In genomic region chr2:103347417-103347891, GRCm38 (mm10) we compare ENCODE assay signal across 7 mouse cellular contexts. TPM values are rescaled to one million over a fixed set of nuclear protein-coding genes. Genes with fewer than 3 reads are reported as not detected.
DNase-seq lines count a peak whose midpoint lies in the region; ATAC-seq and TF ChIP-seq lines count a peak whose summit lies in the region.

No protein-coding gene starts in this region.

- H3K9me3 ChIP-seq in intestine, postnatal 0 days (ENCODE audit: control insufficient read depth) = no peaks in the 10 kb centered on the region
- H3K9me3 ChIP-seq in midbrain, embryonic 12.5 days = no peaks in the 10 kb centered on the region

- no peak overlapping the region for H3K4me3 ChIP-seq in intestine, postnatal 0 days (ENCODE audit: low read depth, low read length)
- H3K4me3 ChIP-seq in midbrain, embryonic 12.5 days = no peak overlapping the region

- H3K36me3 ChIP-seq in intestine, postnatal 0 days (ENCODE audit: control insufficient read depth, insufficient read depth) = no peaks in the 10 kb centered on the region
- H3K36me3 ChIP-seq in midbrain, embryonic 12.5 days = no peaks in the 10 kb centered on the region

- 0 out of 2 replicates have a peak, but pooled peaks cover 5% of the 10 kb centered on the region for H3K4me1 ChIP-seq in intestine, postnatal 0 days (replicated peaks; ENCODE audit: control insufficient read depth, insufficient read depth, low read length)
- H3K4me1 ChIP-seq in midbrain, embryonic 12.5 days = peaks cover 4% of the 10 kb centered on the region; the same call in 1 of the 2 replicates

- peak; percentile 90 for TF ChIP-seq CTCF in intestine, postnatal 0 days (IDR thresholded peaks at IDR 0.05; ENCODE audit: low read depth)

- H3K27ac ChIP-seq in intestine, postnatal 0 days (ENCODE audit: low read depth, low read length) = no peak overlapping the region
- no peak overlapping the region for H3K27ac ChIP-seq in midbrain, embryonic 12.5 days (replicated peaks)

- intact Hi-C loops in left cerebral cortex, postnatal 14 days (cut with DNase I) = loop anchor here (1.0 kb wide), 1 partner anchor 261 kb away; no protein-coding TSS in a partner anchor

- peak overlapping the region; percentile 51 for H3K4me2 ChIP-seq in intestine, postnatal 0 days (replicated peaks; ENCODE audit: low read depth)
- peak overlapping the region; percentile 34 for H3K4me2 ChIP-seq in midbrain, embryonic 12.5 days (replicated peaks)

- DNase-seq in ZHBTc4 (ENCODE audit: low read depth, low spot score) = peak; percentile 75
- DNase-seq in cerebellum, postnatal 10 days = peak; percentile 68 to 83
- peak; percentile 78 to 85 for DNase-seq in left cerebral cortex, postnatal 14 days (ENCODE audit: low spot score in 2 of 2)
- DNase-seq in right cerebral cortex, postnatal 36 days (ENCODE audit: low spot score in 2 of 2) = peak; percentile 35 to 44

- H3K27me3 ChIP-seq in intestine, postnatal 0 days (replicated peaks; ENCODE audit: control insufficient read depth, insufficient read depth, low read length) = no peaks in the 10 kb centered on the region
- H3K27me3 ChIP-seq in midbrain, embryonic 12.5 days = peaks cover 38% of the 10 kb centered on the region

- H3K9ac ChIP-seq in intestine, postnatal 0 days (ENCODE audit: low read depth, low read length) = no peak overlapping the region
- no peak overlapping the region for H3K9ac ChIP-seq in midbrain, embryonic 12.5 days (replicated peaks)

- ATAC-seq in granulocyte monocyte progenitor cell, adult 5-6 weeks (replicated peaks; ENCODE audit: poor library complexity, severe bottlenecking) = peak; percentile 60
- 0 out of 2 replicates have a peak, but pooled peaks have one; percentile 42 for ATAC-seq in intestine, postnatal 0 days
- peak; percentile 42; the same call in 1 of the 2 replicates for ATAC-seq in midbrain, embryonic 12.5 days (ENCODE audit: low FRiP score, low read depth)

- whole genome bisulfite sequencing in intestine, postnatal 0 days = 9% methylated on average over 5 of the region's 5 CpGs
- 19% methylated on average over 5 of the region's 5 CpGs for WGBS in midbrain, embryonic 12.5 days

RNA-seq across cellular contexts. Expression of gene Ehf, which starts 44.4 kb away (rescaled TPM):
- total RNA-seq in granulocyte monocyte progenitor cell, adult 5-6 weeks (2014; fragmentation: Nextera tagmentation) = not detected in 2 replicates
- total RNA-seq in granulocyte monocyte progenitor cell, adult 5-6 weeks (2017) = not detected in 2 replicates
- polyA plus RNA-seq in intestine, postnatal 0 days (2015; fragmentation: Nextera tagmentation; extraction: Ambion mirVana) = 19.8 and 24.3 TPM in 2 replicates
- under 1 TPM; 0.13 to 0.25 TPM for total RNA-seq in left cerebral cortex, postnatal 14 days (2021)
- polyA plus RNA-seq in midbrain, embryonic 12.5 days (2016; fragmentation: Nextera tagmentation; extraction: Ambion mirVana) = not detected in 2 replicates
